Mouse (Mus musculus) lung, postnatal 36 days (tissue): Measurements from ENCODE around the gene Cnksr1.

Experiments used
- DNase-seq: peaks from one replicate; pipeline ENCODE4 v3.0.0; 2022; ENCODE audit warnings: mixed read lengths

Cnksr1 gene

GRCm38 (mm10) chr4:134252911-134253721, 14.9 kb upstream of the Cnksr1 start:
- DNase-seq, result peak; percentile 21

GRCm38 (mm10) chr4:134252131-134252910, 14.1 kb upstream of the Cnksr1 start:
- peak; percentile 61 for DNase-seq

- DNase-seq, result peak; percentile 30
These were observed 13.3 kb upstream of the Cnksr1 start for GRCm38 (mm10) chr4:134251241-134252130.

- DNase-seq, result no peak
These were observed 12.7 kb upstream of the Cnksr1 start for GRCm38 (mm10) chr4:134250930-134251240.

GRCm38 (mm10) chr4:134250116-134250929, 12.1 kb upstream of the Cnksr1 start:
- no peak for DNase-seq

GRCm38 (mm10) chr4:134249651-134250050, 11.5 kb upstream of the Cnksr1 start:
- peak; percentile 75 for DNase-seq

GRCm38 (mm10) chr4:134246719-134247258, 8.6 kb upstream of the Cnksr1 start, which contains the start of gene Gm30191:
Gene Gm30191, plus strand, starts transcription at chr4:134246935.
- no peak for DNase-seq

- DNase-seq, result no peak
These were observed 8.1 kb upstream of the Cnksr1 start for GRCm38 (mm10) chr4:134246256-134246655.

GRCm38 (mm10) chr4:134245148-134245843, 7.1 kb upstream of the Cnksr1 start, which contains the start of gene Zfp593:
Gene Zfp593, minus strand, starts transcription at chr4:134245592.
- peak; percentile 98 for DNase-seq

- no peak for DNase-seq
These were observed 5.5 kb upstream of the Cnksr1 start, which contains the start of gene E130218I03Rik for GRCm38 (mm10) chr4:134243516-134244250. Gene E130218I03Rik, plus strand, starts transcription at chr4:134243662.

- DNase-seq, result no peak
These were observed 487 bp upstream of the Cnksr1 start for GRCm38 (mm10) chr4:134238686-134239085.

- peak; percentile 53 for DNase-seq
These were observed 469 bp downstream of the Cnksr1 start for GRCm38 (mm10) chr4:134237582-134238278.

GRCm38 (mm10) chr4:134234876-134235275, 3.3 kb downstream of the Cnksr1 start:
- DNase-seq, result no peak

GRCm38 (mm10) chr4:134230431-134230830, 7.8 kb downstream of the Cnksr1 start:
- DNase-seq, result no peak

- no peak for DNase-seq
These were observed 11.0 kb downstream of the Cnksr1 start, which contains the start of gene Catsper4 for GRCm38 (mm10) chr4:134227194-134227593. Gene Catsper4, minus strand, starts transcription at chr4:134227383.

- DNase-seq, result no peak
These were observed 15.2 kb downstream of the Cnksr1 start for GRCm38 (mm10) chr4:134222793-134223600.

- no peak for DNase-seq
These were observed 31.6 kb downstream of the Cnksr1 start for GRCm38 (mm10) chr4:134206488-134207053.

GRCm38 (mm10) chr4:134203340-134203896, 34.8 kb downstream of the Cnksr1 start:
- no peak for DNase-seq
